Comparison of ENCODE assay signal across 42 mouse cellular contexts in the genomic region with DNA sequence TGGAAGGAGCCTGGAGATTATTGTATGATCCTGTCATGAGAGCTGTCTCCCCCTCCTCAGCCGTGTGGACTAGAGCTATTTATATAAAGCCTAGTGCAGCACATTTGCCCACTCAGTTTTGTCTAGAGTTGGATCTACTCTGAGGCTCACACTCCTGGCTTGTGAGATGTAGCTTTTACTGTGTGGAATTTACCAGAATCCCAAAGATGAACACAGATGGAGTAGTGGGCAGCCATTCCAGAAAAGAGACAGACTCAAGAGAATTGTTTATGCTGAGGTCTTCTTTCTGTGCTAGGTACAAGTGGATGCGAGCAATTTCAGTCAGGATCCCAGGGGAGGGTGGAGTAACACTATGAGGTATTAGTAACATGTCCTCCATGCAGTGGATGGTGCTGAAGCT. TPM values are rescaled to one million over a fixed set of nuclear protein-coding genes. Genes with fewer than 3 reads are reported as not detected.
DNase-seq lines count a peak whose midpoint lies in the region; ATAC-seq and TF ChIP-seq lines count a peak whose summit lies in the region.
"Had no signal": no experiment of that assay in that cellular context is flagged by ENCODE, and none has a peak within 500 bp of the region (broad histone marks: within the 10 kb centered on the region; RNA-seq: fewer than 3 reads in every experiment).

No protein-coding gene starts in this region.

- no peaks in the 10 kb centered on the region for H3K9me3 ChIP-seq in CH12.LX (replicated peaks; ENCODE audit: low read length)
- H3K9me3 ChIP-seq: forebrain, embryonic 13.5 days; liver, embryonic 12.5 days had no signal

- no peak for ATAC-seq in CD4-positive, CD25-positive, alpha-beta regulatory T cell, adult 4 months
- ATAC-seq: activated CD4-positive, CD25-positive, alpha-beta regulatory T cell, adult 4 months; forebrain, embryonic 13.5 days; hindbrain, embryonic 16.5 days; liver, embryonic 12.5 days; liver, postnatal 0 days; midbrain, embryonic 16.5 days had no signal

- no peaks in the 10 kb centered on the region for H3K36me3 ChIP-seq in CH12.LX (replicated peaks in 1 of 2; ENCODE audit: control insufficient read depth in 1 of 2, insufficient read depth in 1 of 2, low read length in 1 of 2)
- H3K36me3 ChIP-seq: kidney, embryonic 15.5 days; liver, embryonic 12.5 days had no signal

- H3K4me3 ChIP-seq in CH12.LX (replicated peaks in 1 of 3; ENCODE audit: low read depth in 2 of 3, low read length in 2 of 3, poor library complexity in 1 of 3) = no peak overlapping the region
- H3K4me3 ChIP-seq: forebrain, embryonic 13.5 days; kidney, embryonic 15.5 days; liver, embryonic 12.5 days had no signal

- intact Hi-C loops in heart, postnatal 14 days (cut with DNase I) = no loop called here
- intact Hi-C loops in left cerebral cortex, postnatal 36 days (cut with DNase I) = no loop called here

- peak; percentile 5 for DNase-seq in heart, adult 11 months
- no peak for DNase-seq in heart, postnatal 14 days
- DNase-seq in CH12.LX (ENCODE audit: extremely low read depth) = peak; percentile 16
- DNase-seq in left cerebral cortex, adult 18-20 months (ENCODE audit: low spot score in 2 of 2) = peak; percentile 13 to 28
- peak; percentile 19 to 32 for DNase-seq in left cerebral cortex, postnatal 36 days (ENCODE audit: low spot score in 2 of 2)
- DNase-seq in embryo, embryonic 9.5 days (ENCODE audit: extremely low spot score) = no peak
- DNase-seq: adrenal gland, adult 2 months; cerebellum, adult 8-10 months; cerebellum, postnatal 25 days; kidney, adult 18-20 months; kidney, postnatal 25 days; liver, postnatal 0 days; lung, postnatal 36 days; spleen, adult 18-20 months; thymus, adult 2 months; thymus, postnatal 36 days had no signal

- TF ChIP-seq POLR2A in CH12.LX (IDR thresholded peaks at IDR 0.05; ENCODE audit: low read depth, low read length) = no peak

- no peak for TF ChIP-seq RAD21 in CH12.LX (IDR thresholded peaks at IDR 0.05; ENCODE audit: low read depth, low read length)

- H3K27ac ChIP-seq in CH12.LX (ENCODE audit: insufficient read depth, low read depth) = no peak overlapping the region
- H3K27ac ChIP-seq: forebrain, embryonic 13.5 days; kidney, embryonic 15.5 days; liver, embryonic 12.5 days had no signal

- no peak overlapping the region for H3K9ac ChIP-seq in CH12.LX (ENCODE audit: insufficient read depth, low read depth)
- H3K9ac ChIP-seq: forebrain, embryonic 13.5 days; kidney, embryonic 15.5 days; liver, embryonic 12.5 days; liver, postnatal 0 days had no signal

- dilution Hi-C loops in CH12.LX (cut with MboI; ENCODE audit: extremely low pct_ligation_motif_present, extremely low pct_unique_long_range_greater_than_20kb, low sequenced_read_pairs) = no loop called here

- no peak for TF ChIP-seq CTCF in CH12.LX (conservative IDR thresholded peaks at IDR 0.05 in 1 of 2, IDR thresholded peaks at IDR 0.05 in 1 of 2; ENCODE audit: low read depth in 2 of 2, low read length in 2 of 2)

- H3K27me3 ChIP-seq in CH12.LX (replicated peaks) = no peaks in the 10 kb centered on the region
- H3K27me3 ChIP-seq: forebrain, embryonic 13.5 days; kidney, embryonic 15.5 days; liver, embryonic 12.5 days had no signal

- no peak for TF ChIP-seq EP300 in CH12.LX (IDR thresholded peaks at IDR 0.05; ENCODE audit: low read length)

- peaks cover 0 to 5% of the 10 kb centered on the region in 2 experiments; a peak in 2 of 4 replicates for H3K4me1 ChIP-seq in CH12.LX (ENCODE audit: control insufficient read depth in 1 of 2, insufficient read depth in 2 of 2)
- H3K4me1 ChIP-seq: forebrain, embryonic 13.5 days; kidney, embryonic 15.5 days; liver, embryonic 12.5 days had no signal

- H3K4me2 ChIP-seq in CH12.LX (ENCODE audit: insufficient read depth, low read depth, poor library complexity, severe bottlenecking) = no peak overlapping the region
- H3K4me2 ChIP-seq: forebrain, embryonic 13.5 days; kidney, embryonic 15.5 days; liver, embryonic 12.5 days; midbrain, embryonic 11.5 days had no signal

- H3K79me2 ChIP-seq in CH12.LX (replicated peaks; ENCODE audit: control insufficient read depth, extremely low read depth, insufficient read depth, poor library complexity, severe bottlenecking) = no peaks in the 10 kb centered on the region

- in situ Hi-C loops in CH12.LX (cut with MboI; ENCODE audit: low pct_ligation_motif_present, low pct_unique_long_range_greater_than_20kb, low sequenced_read_pairs) = no loop called here

TF ChIP-seq in CH12.LX, 34 proteins besides CTCF, POLR2A, EP300 and RAD21:
- TF ChIP-seq KAT2A (IDR thresholded peaks at IDR 0.05; ENCODE audit: insufficient replicate concordance, low read length) = no peak
- no peak for TF ChIP-seq MYC (IDR thresholded peaks at IDR 0.05; ENCODE audit: low read depth, low read length)
- TF ChIP-seq RCOR1 (conservative IDR thresholded peaks at IDR 0.05; ENCODE audit: low read depth, low read length) = no peak
- TF ChIP-seq USF1 (IDR thresholded peaks at IDR 0.05; ENCODE audit: low read depth, low read length) = no peak
- TF ChIP-seq TBP (conservative IDR thresholded peaks at IDR 0.05; ENCODE audit: low read depth, low read length) = no peak
- TF ChIP-seq SMC3 (IDR thresholded peaks at IDR 0.05; ENCODE audit: low read depth, low read length) = no peak
- no peak for TF ChIP-seq MAX (IDR thresholded peaks at IDR 0.05; ENCODE audit: low read length)
- no peak for TF ChIP-seq HCFC1 (IDR thresholded peaks at IDR 0.05; ENCODE audit: low read depth, low read length)
- TF ChIP-seq ZC3H11A (IDR thresholded peaks at IDR 0.05; ENCODE audit: low read depth, low read length) = no peak
- no peak for TF ChIP-seq PAX5 (IDR thresholded peaks at IDR 0.05; ENCODE audit: low read length)

RNA-seq across cellular contexts. Expression of gene Olfr1392, which starts 2.2 kb away (rescaled TPM):
- not detected for total RNA-seq in heart, postnatal 14 days (2021)
- total RNA-seq in CH12.LX (2012; rRNA removed) (not detected in 2 replicates), CH12.LX (2014; rRNA removed) (not detected in 2 replicates)
- not detected in 2 replicates for polyA plus RNA-seq in CH12.LX (2012; ENCODE audit: insufficient read length, low read depth)
- not detected for total RNA-seq in left cerebral cortex, adult 18-20 months (2021)
- not detected for total RNA-seq in left cerebral cortex, postnatal 36 days (2021)
- not detected for polyA plus RNA-seq in CD4-positive, CD25-positive, alpha-beta regulatory T cell, adult 4 months (2017; shearing (Covaris generic))
- total RNA-seq: adrenal gland, adult 2 months; ES-E14; gastrocnemius, adult 18-20 months; heart, postnatal 25 days; megakaryocyte, adult 5-6 weeks had no signal
- polyA plus RNA-seq: activated CD4-positive, CD25-positive, alpha-beta regulatory T cell, adult 4 months; embryonic facial prominence, embryonic 11.5 days; forebrain, embryonic 13.5 days; heart, embryonic 14.5 days; hindbrain, embryonic 11.5 days; intestine, embryonic 14.5 days; liver, embryonic 12.5 days; liver, postnatal 0 days; lung, embryonic 16.5 days; midbrain, embryonic 11.5 days; midbrain, embryonic 16.5 days; neural tube, embryonic 11.5 days had no signal

RNA-seq across cellular contexts. Expression of gene Olfr1393, which starts 9.1 kb away (rescaled TPM):
- under 1 TPM; 0.32 to 0.48 TPM for total RNA-seq in heart, postnatal 14 days (2021)
- 0.04 TPM in 1 of 2 replicates, not detected in the other for total RNA-seq in CH12.LX (2012; rRNA removed)
- 0.18 TPM in 1 of 2 replicates, not detected in the other for total RNA-seq in CH12.LX (2014; rRNA removed)
- 0.08 and 0.10 TPM in 2 replicates for polyA plus RNA-seq in CH12.LX (2012; ENCODE audit: insufficient read length, low read depth)
- total RNA-seq in left cerebral cortex, adult 18-20 months (2021) = under 1 TPM; 0.23 to 0.37 TPM
- under 1 TPM; 0.25 to 0.29 TPM for total RNA-seq in left cerebral cortex, postnatal 36 days (2021)
- polyA plus RNA-seq in CD4-positive, CD25-positive, alpha-beta regulatory T cell, adult 4 months (2017; shearing (Covaris generic)) = under 1 TPM in 1 of 2 experiments, not detected in 1; 0.28 TPM
- total RNA-seq: ES-E14; layer of hippocampus, adult 18-20 months; layer of hippocampus, postnatal 10 days; megakaryocyte, adult 5-6 weeks had no signal
- polyA plus RNA-seq: activated CD4-positive, CD25-positive, alpha-beta regulatory T cell, adult 4 months; adrenal gland, adult 2 months; embryonic facial prominence, embryonic 11.5 days; hindbrain, embryonic 11.5 days; intestine, embryonic 14.5 days; kidney, embryonic 15.5 days; midbrain, embryonic 11.5 days; midbrain, embryonic 16.5 days; stomach, embryonic 16.5 days had no signal

RNA-seq across cellular contexts. Expression of gene Olfr10, which starts 17.3 kb away (rescaled TPM):
- not detected for total RNA-seq in heart, postnatal 14 days (2021)
- not detected in 2 replicates for total RNA-seq in CH12.LX (2012; rRNA removed)
- not detected in 2 replicates for total RNA-seq in CH12.LX (2014; rRNA removed)
- not detected in 2 replicates for polyA plus RNA-seq in CH12.LX (2012; ENCODE audit: insufficient read length, low read depth)
- total RNA-seq in left cerebral cortex, adult 18-20 months (2021) = not detected
- not detected for total RNA-seq in left cerebral cortex, postnatal 36 days (2021)
- polyA plus RNA-seq in CD4-positive, CD25-positive, alpha-beta regulatory T cell, adult 4 months (2017; shearing (Covaris generic)) = not detected
- total RNA-seq: adrenal gland, adult 2 months; adrenal gland, postnatal 4 days; ES-E14; gastrocnemius, adult 18-20 months; heart, postnatal 25 days; layer of hippocampus, adult 18-20 months; left cerebral cortex, postnatal 10 days; megakaryocyte, adult 5-6 weeks; neutrophil, adult 5-6 weeks had no signal
- polyA plus RNA-seq: activated CD4-positive, CD25-positive, alpha-beta regulatory T cell, adult 4 months; adrenal gland, adult 2 months; embryonic facial prominence, embryonic 11.5 days; forebrain, embryonic 13.5 days; gonadal fat pad, adult 2 months; heart, embryonic 14.5 days; hindbrain, embryonic 11.5 days; hindbrain, embryonic 16.5 days; intestine, embryonic 14.5 days; kidney, embryonic 15.5 days; limb, embryonic 14.5 days; liver, embryonic 12.5 days; liver, postnatal 0 days; lung, embryonic 16.5 days; midbrain, embryonic 11.5 days; midbrain, embryonic 16.5 days; neural tube, embryonic 11.5 days; stomach, embryonic 16.5 days; thymus, adult 2 months had no signal

RNA-seq across cellular contexts. Expression of gene Olfr1391, which starts 35.3 kb away (rescaled TPM):
- not detected for total RNA-seq in heart, postnatal 14 days (2021)
- total RNA-seq in CH12.LX (2012; rRNA removed) = not detected in 2 replicates
- total RNA-seq in CH12.LX (2014; rRNA removed) = not detected in 2 replicates
- not detected in 2 replicates for polyA plus RNA-seq in CH12.LX (2012; ENCODE audit: insufficient read length, low read depth)
- not detected for total RNA-seq in left cerebral cortex, adult 18-20 months (2021)
- total RNA-seq in left cerebral cortex, postnatal 36 days (2021) = not detected
- not detected for polyA plus RNA-seq in CD4-positive, CD25-positive, alpha-beta regulatory T cell, adult 4 months (2017; shearing (Covaris generic))
- total RNA-seq: adrenal gland, adult 2 months; adrenal gland, postnatal 4 days; ES-E14; gastrocnemius, adult 18-20 months; heart, postnatal 25 days; layer of hippocampus, adult 18-20 months; layer of hippocampus, postnatal 10 days; left cerebral cortex, postnatal 10 days; megakaryocyte, adult 5-6 weeks; neutrophil, adult 5-6 weeks had no signal
- polyA plus RNA-seq: activated CD4-positive, CD25-positive, alpha-beta regulatory T cell, adult 4 months; adrenal gland, adult 2 months; embryonic facial prominence, embryonic 11.5 days; forebrain, embryonic 13.5 days; gonadal fat pad, adult 2 months; heart, embryonic 14.5 days; hindbrain, embryonic 11.5 days; hindbrain, embryonic 16.5 days; intestine, embryonic 14.5 days; kidney, embryonic 15.5 days; limb, embryonic 14.5 days; liver, embryonic 12.5 days; liver, postnatal 0 days; lung, embryonic 16.5 days; midbrain, embryonic 11.5 days; midbrain, embryonic 16.5 days; neural tube, embryonic 11.5 days; stomach, embryonic 16.5 days; thymus, adult 2 months had no signal

RNA-seq across cellular contexts. Expression of gene Mgat1, which starts 43.3 kb away (rescaled TPM):
- 10 to 100 TPM; 59.3 to 68.4 TPM for total RNA-seq in heart, postnatal 14 days (2021)
- total RNA-seq in CH12.LX (2012; rRNA removed) (83.2 and 118 TPM in 2 replicates), CH12.LX (2014; rRNA removed) (63.2 and 67.7 TPM in 2 replicates)
- 80.9 and 90.5 TPM in 2 replicates for polyA plus RNA-seq in CH12.LX (2012; ENCODE audit: insufficient read length, low read depth)
- total RNA-seq in left cerebral cortex, adult 18-20 months (2021) = 10 to 100 TPM; 67.9 to 77.0 TPM
- 10 to 100 TPM; 66.0 to 78.6 TPM for total RNA-seq in left cerebral cortex, postnatal 36 days (2021)
- polyA plus RNA-seq in CD4-positive, CD25-positive, alpha-beta regulatory T cell, adult 4 months (2017; shearing (Covaris generic)) = 100 to 1,000 TPM in 1 of 2 experiments, 10 to 100 TPM in 1; 70.9 to 106 TPM

Comparison
In these comparisons a context has a peak if more than half of its experiments do, and no peak if none do; other contexts are left out.
1. DNase-seq: peak in heart, adult 11 months (single experiment), CH12.LX (single experiment), left cerebral cortex, adult 18-20 months (2 of 2) and left cerebral cortex, postnatal 36 days (2 of 2); none in heart, postnatal 14 days (0 of 2) and embryo, embryonic 9.5 days (single experiment).